Mouse (Mus musculus): ENCODE measurements around the gene Mrpl16. TPM values are rescaled to one million over a fixed set of nuclear protein-coding genes. Genes with fewer than 3 reads are reported as not detected.
A peak's percentile ranks its signal among the peaks of the same experiment; 100 is the strongest.

Gene Mrpl16
- polyA plus RNA-seq (2015; fragmentation: Nextera tagmentation; extraction: Ambion mirVana) = 46.2 and 49.1 TPM in 2 replicates

GRCm38 (mm10) chr19:11770205-11770892 is at the start of gene Mrpl16:
Gene Mrpl16, plus strand, starts transcription at chr19:11770391.
- Histone ChIP-seq H3K4me1 (ENCODE audit: control insufficient read depth, insufficient read depth, low read depth, low read length) (peaks cover 8% of the 10 kb centered on the region), H3K9me3 (ENCODE audit: control insufficient read depth, low read length) (no peaks in the 10 kb centered on the region), H3K36me3 (ENCODE audit: control insufficient read depth, insufficient read depth, low read length) (peaks cover 6% of the 10 kb centered on the region; the same call in 1 of the 2 replicates), H3K9ac (ENCODE audit: low read depth, low read length) (peak within 1 kb of the TSS; percentile 68), H3K4me3 (ENCODE audit: low read length) (peak within 1 kb of the TSS; percentile 59), H3K27me3 (replicated peaks; ENCODE audit: control insufficient read depth, insufficient read depth, low read length) (no peaks in the 10 kb centered on the region), H3K4me2 (ENCODE audit: low read length) (peak within 1 kb of the TSS; percentile 88), H3K27ac (ENCODE audit: low read depth, low read length) (peak within 1 kb of the TSS; percentile 57)
- ATAC-seq = peak; percentile 96
- 1% methylated on average over 30 of the region's 30 CpGs for WGBS

GRCm38 (mm10) chr19:11723870-11724269 is 46.3 kb upstream of the Mrpl16 start:
- Histone ChIP-seq H3K36me3 (ENCODE audit: control insufficient read depth, insufficient read depth, low read length) (no peaks in the 10 kb centered on the region), H3K9ac (ENCODE audit: low read depth, low read length) (no peak overlapping the region), H3K4me1 (ENCODE audit: control insufficient read depth, insufficient read depth, low read depth, low read length) (no peaks in the 10 kb centered on the region), H3K9me3 (ENCODE audit: control insufficient read depth, low read length) (no peaks in the 10 kb centered on the region), H3K4me2 (ENCODE audit: low read length) (no peak overlapping the region), H3K27ac (ENCODE audit: low read depth, low read length) (no peak overlapping the region), H3K4me3 (ENCODE audit: low read length) (no peak overlapping the region), H3K27me3 (replicated peaks; ENCODE audit: control insufficient read depth, insufficient read depth, low read length) (no peaks in the 10 kb centered on the region)
- 93% methylated on average over 2 of the region's 2 CpGs for WGBS
- no peak for ATAC-seq

- Histone ChIP-seq H3K36me3 (ENCODE audit: control insufficient read depth, insufficient read depth, low read length) (no peaks in the 10 kb centered on the region), H3K27ac (ENCODE audit: low read depth, low read length) (no peak overlapping the region), H3K4me2 (ENCODE audit: low read length) (no peak overlapping the region), H3K4me3 (ENCODE audit: low read length) (no peak overlapping the region), H3K4me1 (ENCODE audit: control insufficient read depth, insufficient read depth, low read depth, low read length) (no peaks in the 10 kb centered on the region), H3K27me3 (replicated peaks; ENCODE audit: control insufficient read depth, insufficient read depth, low read length) (no peaks in the 10 kb centered on the region), H3K9ac (ENCODE audit: low read depth, low read length) (no peak overlapping the region), H3K9me3 (ENCODE audit: control insufficient read depth, low read length) (no peaks in the 10 kb centered on the region)
- ATAC-seq = no peak
- 87% methylated on average over 6 of the region's 6 CpGs for whole genome bisulfite sequencing
Measured at GRCm38 (mm10) chr19:11724275-11724674, 45.9 kb upstream of the Mrpl16 start.

- 86% methylated on average over 2 of the region's 2 CpGs for WGBS
- no peak overlapping the region for H3K4me2 ChIP-seq (ENCODE audit: low read length)
- H3K4me3 ChIP-seq (ENCODE audit: low read length) = no peak overlapping the region
- H3K4me1 ChIP-seq (ENCODE audit: control insufficient read depth, insufficient read depth, low read depth, low read length) = no peaks in the 10 kb centered on the region
- H3K9ac ChIP-seq (ENCODE audit: low read depth, low read length) = no peak overlapping the region
- no peaks in the 10 kb centered on the region for H3K27me3 ChIP-seq (replicated peaks; ENCODE audit: control insufficient read depth, insufficient read depth, low read length)
- no peak overlapping the region for H3K27ac ChIP-seq (ENCODE audit: low read depth, low read length)
- H3K36me3 ChIP-seq (ENCODE audit: control insufficient read depth, insufficient read depth, low read length) = no peaks in the 10 kb centered on the region
- H3K9me3 ChIP-seq (ENCODE audit: control insufficient read depth, low read length) = no peaks in the 10 kb centered on the region
- no peak for ATAC-seq
Measured at GRCm38 (mm10) chr19:11725915-11726314, 44.3 kb upstream of the Mrpl16 start.

DNA sequence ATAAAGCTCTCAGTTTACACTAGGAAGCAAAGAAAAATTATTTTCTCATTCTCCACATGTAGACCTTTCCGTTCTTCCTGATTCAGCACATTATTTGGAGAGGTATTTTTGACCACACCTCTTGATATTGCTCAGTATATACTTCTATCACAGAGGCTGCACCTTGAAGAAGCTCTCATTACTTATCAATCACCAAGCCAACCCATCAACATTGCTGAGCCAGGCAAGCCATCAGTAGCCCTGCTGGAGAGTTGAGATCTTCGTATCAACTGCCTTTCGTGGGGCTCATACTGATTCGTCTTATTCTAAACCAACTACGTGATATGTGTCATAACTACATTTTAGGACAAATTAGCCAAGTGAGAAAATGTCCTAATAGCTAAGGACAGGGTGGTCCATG is 42.9 kb upstream of the Mrpl16 start:
- H3K9me3 ChIP-seq (ENCODE audit: control insufficient read depth, low read length) = no peaks in the 10 kb centered on the region
- WGBS = 94% methylated on average over 5 of the region's 5 CpGs
- H3K4me3 ChIP-seq (ENCODE audit: low read length) = no peak overlapping the region
- no peaks in the 10 kb centered on the region for H3K27me3 ChIP-seq (replicated peaks; ENCODE audit: control insufficient read depth, insufficient read depth, low read length)
- H3K36me3 ChIP-seq (ENCODE audit: control insufficient read depth, insufficient read depth, low read length) = no peaks in the 10 kb centered on the region
- no peak for ATAC-seq
- H3K4me2 ChIP-seq (ENCODE audit: low read length) = no peak overlapping the region
- H3K9ac ChIP-seq (ENCODE audit: low read depth, low read length) = no peak overlapping the region
- H3K27ac ChIP-seq (ENCODE audit: low read depth, low read length) = no peak overlapping the region
- no peaks in the 10 kb centered on the region for H3K4me1 ChIP-seq (ENCODE audit: control insufficient read depth, insufficient read depth, low read depth, low read length)

DNA sequence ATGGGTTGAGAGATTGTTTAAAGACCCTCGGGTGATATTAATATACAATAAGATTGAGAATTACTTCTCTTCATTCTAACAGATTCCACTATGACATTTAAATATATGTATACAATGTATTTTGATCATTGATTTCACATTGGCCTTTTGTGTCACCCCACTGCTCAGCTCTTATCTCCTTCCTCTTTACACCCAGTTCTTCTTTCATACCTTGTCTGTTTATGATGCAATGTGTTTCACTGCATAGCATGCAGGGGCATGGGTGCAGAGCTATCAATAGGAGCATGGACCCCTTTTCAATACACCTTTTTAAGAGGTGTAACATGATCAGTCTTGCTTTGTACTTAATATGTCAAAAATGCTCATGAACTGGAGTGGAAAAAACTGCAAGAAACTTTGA is 39.9 kb upstream of the Mrpl16 start:
- H3K36me3 ChIP-seq (ENCODE audit: control insufficient read depth, insufficient read depth, low read length) = no peaks in the 10 kb centered on the region
- H3K4me2 ChIP-seq (ENCODE audit: low read length) = no peak overlapping the region
- no peak for ATAC-seq
- no peaks in the 10 kb centered on the region for H3K9me3 ChIP-seq (ENCODE audit: control insufficient read depth, low read length)
- no peak overlapping the region for H3K4me3 ChIP-seq (ENCODE audit: low read length)
- H3K27me3 ChIP-seq (replicated peaks; ENCODE audit: control insufficient read depth, insufficient read depth, low read length) = no peaks in the 10 kb centered on the region
- H3K4me1 ChIP-seq (ENCODE audit: control insufficient read depth, insufficient read depth, low read depth, low read length) = no peaks in the 10 kb centered on the region
- H3K9ac ChIP-seq (ENCODE audit: low read depth, low read length) = no peak overlapping the region
- H3K27ac ChIP-seq (ENCODE audit: low read depth, low read length) = no peak overlapping the region
- WGBS = 91% methylated on average over 1 of the region's 1 CpGs

DNA sequence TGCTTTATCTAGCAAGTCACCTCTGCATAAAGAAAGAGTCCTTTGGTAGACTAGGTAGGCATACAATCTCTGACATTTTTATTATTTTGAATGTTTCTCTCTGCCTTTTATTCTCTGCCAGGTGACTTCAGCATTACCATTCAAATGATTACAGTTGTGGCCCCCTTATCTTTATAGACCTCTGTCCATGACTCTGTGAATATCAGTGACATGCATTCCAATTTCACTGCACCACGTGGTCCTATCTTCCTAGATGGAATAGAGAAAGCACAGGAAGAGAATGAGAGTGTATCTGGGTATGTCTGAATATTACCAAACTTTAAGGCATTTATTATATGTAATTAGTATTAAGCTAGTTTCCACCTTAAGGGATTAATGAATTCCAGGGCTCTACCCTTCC is 33.7 kb upstream of the Mrpl16 start:
- H3K4me1 ChIP-seq (ENCODE audit: control insufficient read depth, insufficient read depth, low read depth, low read length) = no peaks in the 10 kb centered on the region
- no peaks in the 10 kb centered on the region for H3K9me3 ChIP-seq (ENCODE audit: control insufficient read depth, low read length)
- ATAC-seq = no peak
- no peaks in the 10 kb centered on the region for H3K36me3 ChIP-seq (ENCODE audit: control insufficient read depth, insufficient read depth, low read length)
- 57% methylated on average over 1 of the region's 1 CpGs for WGBS
- no peak overlapping the region for H3K4me3 ChIP-seq (ENCODE audit: low read length)
- H3K9ac ChIP-seq (ENCODE audit: low read depth, low read length) = no peak overlapping the region
- H3K27me3 ChIP-seq (replicated peaks; ENCODE audit: control insufficient read depth, insufficient read depth, low read length) = no peaks in the 10 kb centered on the region
- H3K4me2 ChIP-seq (ENCODE audit: low read length) = no peak overlapping the region
- no peak overlapping the region for H3K27ac ChIP-seq (ENCODE audit: low read depth, low read length)

DNA sequence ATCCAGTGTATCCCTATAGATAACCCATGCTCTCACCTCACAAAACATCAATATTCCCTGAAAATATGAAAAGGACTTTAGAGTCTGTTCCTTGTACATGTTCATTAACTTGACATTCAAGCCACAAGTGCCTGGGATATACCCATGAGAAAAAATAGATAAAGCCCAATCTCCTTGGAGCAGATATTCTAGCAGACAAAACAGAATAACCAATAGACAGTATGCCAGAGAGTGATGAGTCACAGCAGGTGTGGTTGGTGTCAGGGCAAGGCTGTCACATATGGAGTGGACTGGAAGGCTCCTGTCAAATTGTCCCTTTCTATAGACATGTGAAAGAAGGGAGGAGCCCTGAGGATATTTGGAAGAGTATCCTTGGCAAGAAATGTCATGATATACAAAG is 24.5 kb upstream of the Mrpl16 start:
- Histone ChIP-seq H3K4me3 (ENCODE audit: low read length) (no peak overlapping the region), H3K27ac (ENCODE audit: low read depth, low read length) (no peak overlapping the region), H3K27me3 (replicated peaks; ENCODE audit: control insufficient read depth, insufficient read depth, low read length) (no peaks in the 10 kb centered on the region), H3K36me3 (ENCODE audit: control insufficient read depth, insufficient read depth, low read length) (no peaks in the 10 kb centered on the region), H3K4me2 (ENCODE audit: low read length) (no peak overlapping the region), H3K9ac (ENCODE audit: low read depth, low read length) (no peak overlapping the region), H3K9me3 (ENCODE audit: control insufficient read depth, low read length) (no peaks in the 10 kb centered on the region), H3K4me1 (ENCODE audit: control insufficient read depth, insufficient read depth, low read depth, low read length) (no peaks in the 10 kb centered on the region)
- ATAC-seq = no peak

DNA sequence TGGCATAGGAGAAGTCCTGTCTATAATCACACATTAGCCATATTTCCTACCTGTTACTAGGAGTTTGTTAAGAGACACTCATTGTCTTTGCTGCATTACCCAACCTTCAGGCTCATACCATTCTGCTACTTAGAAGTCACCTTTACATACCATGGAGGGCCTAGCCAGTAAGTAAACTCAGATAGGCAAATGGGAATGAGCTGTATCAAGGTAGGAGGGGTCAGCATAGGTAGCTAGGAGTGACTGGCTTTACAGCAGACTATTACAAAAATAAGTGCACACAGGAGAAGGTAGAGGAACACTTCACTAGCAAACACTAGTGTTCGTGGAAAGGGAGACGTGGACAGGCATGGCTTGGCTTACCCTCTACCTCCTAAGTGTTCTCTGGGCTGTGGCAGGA is 22.9 kb upstream of the Mrpl16 start, which contains the start of gene Gif:
Gif (plus strand) TSS at position 257 of the 400 bp plus-strand sequence.
- WGBS = 90% methylated on average over 2 of the region's 2 CpGs
- no peak within 1 kb of the TSS for H3K4me3 ChIP-seq (ENCODE audit: low read length)
- no peak for ATAC-seq
- no peak within 1 kb of the TSS for H3K9ac ChIP-seq (ENCODE audit: low read depth, low read length)
- H3K27ac ChIP-seq (ENCODE audit: low read depth, low read length) = no peak within 1 kb of the TSS
- H3K27me3 ChIP-seq (replicated peaks; ENCODE audit: control insufficient read depth, insufficient read depth, low read length) = no peaks in the 10 kb centered on the region
- no peaks in the 10 kb centered on the region for H3K9me3 ChIP-seq (ENCODE audit: control insufficient read depth, low read length)
- H3K4me2 ChIP-seq (ENCODE audit: low read length) = no peak within 1 kb of the TSS
- no peaks in the 10 kb centered on the region for H3K36me3 ChIP-seq (ENCODE audit: control insufficient read depth, insufficient read depth, low read length)
- H3K4me1 ChIP-seq (ENCODE audit: control insufficient read depth, insufficient read depth, low read depth, low read length) = no peaks in the 10 kb centered on the region

Measured in hindbrain, embryonic 16.5 days (tissue).